8 mouse cellular contexts compared by ENCODE assay signal in genomic region chrX:12153141-12154095, GRCm38 (mm10). TPM values are rescaled to one million over a fixed set of nuclear protein-coding genes. Genes with fewer than 3 reads are reported as not detected.
DNase-seq lines count a peak whose midpoint lies in the region; ATAC-seq and TF ChIP-seq lines count a peak whose summit lies in the region.

No protein-coding gene starts in this region.

- peaks cover 99% of the 10 kb centered on the region for H3K27me3 ChIP-seq in forebrain, embryonic 10.5 days (ENCODE audit: poor library complexity, severe bottlenecking)
- H3K27me3 ChIP-seq in forebrain, embryonic 16.5 days (replicated peaks; ENCODE audit: control insufficient read depth, insufficient read depth, low read length), result peaks cover 12% of the 10 kb centered on the region
- H3K27me3 ChIP-seq in spleen, adult 2 months (ENCODE audit: control insufficient read depth, insufficient read depth, low read length), result no peaks in the 10 kb centered on the region
- H3K27me3 ChIP-seq in liver, embryonic 13.5 days, result peaks cover 97% of the 10 kb centered on the region

- H3K9me3 ChIP-seq in forebrain, embryonic 10.5 days, result no peaks in the 10 kb centered on the region
- no peaks in the 10 kb centered on the region for H3K9me3 ChIP-seq in forebrain, embryonic 16.5 days (ENCODE audit: control insufficient read depth, low read length)
- H3K9me3 ChIP-seq in liver, embryonic 13.5 days (replicated peaks), result no peaks in the 10 kb centered on the region

- H3K36me3 ChIP-seq in forebrain, embryonic 10.5 days (replicated peaks), result no peaks in the 10 kb centered on the region
- no peaks in the 10 kb centered on the region for H3K36me3 ChIP-seq in forebrain, embryonic 16.5 days (ENCODE audit: control insufficient read depth, insufficient read depth)
- no peaks in the 10 kb centered on the region for H3K36me3 ChIP-seq in spleen, adult 2 months (ENCODE audit: control insufficient read depth, insufficient read depth, low read length)
- H3K36me3 ChIP-seq in liver, embryonic 13.5 days, result no peaks in the 10 kb centered on the region

- H3K9ac ChIP-seq in forebrain, embryonic 16.5 days (replicated peaks; ENCODE audit: low read depth, low read length), result no peak overlapping the region
- H3K9ac ChIP-seq in liver, embryonic 13.5 days, result no peak overlapping the region

- no peak for TF ChIP-seq CTCF in spleen, adult 2 months (IDR thresholded peaks at IDR 0.05; ENCODE audit: extremely low read depth, insufficient read depth, insufficient read length, insufficient replicate concordance)

- H3K4me2 ChIP-seq in forebrain, embryonic 16.5 days (ENCODE audit: low read length), result no peak overlapping the region
- H3K4me2 ChIP-seq in liver, embryonic 13.5 days, result peak overlapping the region; percentile 67

- 5% methylated on average over 31 of the region's 31 CpGs for WGBS in forebrain, embryonic 10.5 days
- WGBS in forebrain, embryonic 16.5 days, result 20% methylated on average over 31 of the region's 31 CpGs
- 18% methylated on average over 31 of the region's 31 CpGs for WGBS in spleen, adult 2 months
- 9% methylated on average over 31 of the region's 31 CpGs for WGBS in liver, embryonic 13.5 days (ENCODE audit: insufficient replicate concordance)

- H3K27ac ChIP-seq in forebrain, embryonic 10.5 days, result peak overlapping the region; percentile 58; the same call in 1 of the 2 replicates
- no peak overlapping the region for H3K27ac ChIP-seq in forebrain, embryonic 16.5 days (ENCODE audit: low read length)
- peak overlapping the region; percentile 47 for H3K27ac ChIP-seq in spleen, adult 2 months (ENCODE audit: insufficient read depth, low read length)
- H3K27ac ChIP-seq in liver, embryonic 13.5 days, result no peak overlapping the region

- no peak for TF ChIP-seq POLR2A in spleen, adult 2 months (IDR thresholded peaks at IDR 0.05; ENCODE audit: low read depth, low read length)

- peak; percentile 49 for DNase-seq in forebrain, embryonic 10.5 days (ENCODE audit: extremely low spot score, low spot score)
- peak in 1 of 2 experiments; percentile 34 for DNase-seq in spleen, adult 2 months (ENCODE audit: low read depth in 1 of 2, low spot score in 2 of 2)
- DNase-seq in spleen, adult 12 weeks (ENCODE audit: low spot score), result no peak
- no peak for DNase-seq in liver, embryonic 13.5 days
- DNase-seq in thymus, postnatal 36 days, result peak; percentile 52 to 57
- DNase-seq in frontal cortex, postnatal 10 days (ENCODE audit: low spot score in 2 of 2), result no peak
- DNase-seq in cerebellum, postnatal 4 days (ENCODE audit: low spot score in 2 of 2), result no peak

- peak overlapping the region; percentile 16; the same call in 1 of the 2 replicates for H3K4me3 ChIP-seq in forebrain, embryonic 10.5 days
- no peak overlapping the region for H3K4me3 ChIP-seq in forebrain, embryonic 16.5 days (replicated peaks; ENCODE audit: low read length)
- H3K4me3 ChIP-seq in spleen, adult 2 months (ENCODE audit: extremely low read depth, insufficient read depth, insufficient read length), result no peak overlapping the region
- no peak overlapping the region for H3K4me3 ChIP-seq in liver, embryonic 13.5 days (replicated peaks)

- no peak for ATAC-seq in forebrain, embryonic 16.5 days
- ATAC-seq in liver, embryonic 13.5 days (ENCODE audit: low read depth), result no peak

- peaks cover 83% of the 10 kb centered on the region for H3K4me1 ChIP-seq in forebrain, embryonic 10.5 days
- peaks cover 29% of the 10 kb centered on the region for H3K4me1 ChIP-seq in forebrain, embryonic 16.5 days (replicated peaks; ENCODE audit: control insufficient read depth, insufficient read depth, low read length)
- H3K4me1 ChIP-seq in spleen, adult 2 months (ENCODE audit: control insufficient read depth, insufficient read depth, insufficient read length), result peaks cover 11% of the 10 kb centered on the region
- H3K4me1 ChIP-seq in liver, embryonic 13.5 days (replicated peaks), result peaks cover 25% of the 10 kb centered on the region

RNA-seq across cellular contexts. Expression of gene Bcor, which starts 6.7 kb away (rescaled TPM):
- polyA plus RNA-seq in forebrain, embryonic 10.5 days (2016; fragmentation: Nextera tagmentation; extraction: Ambion mirVana), result 18.0 and 18.9 TPM in 2 replicates
- polyA plus RNA-seq in forebrain, embryonic 16.5 days (2015; fragmentation: Nextera tagmentation; extraction: Ambion mirVana), result 17.4 and 18.1 TPM in 2 replicates
- 12.8 and 15.6 TPM in 2 replicates for polyA plus RNA-seq in spleen, adult 2 months (2012; rRNA removed)
- 3.8 and 4.2 TPM in 2 replicates for polyA plus RNA-seq in liver, embryonic 13.5 days (2015; fragmentation: Nextera tagmentation; extraction: Ambion mirVana)

Comparison
In these comparisons a context has a peak if more than half of its experiments do, and no peak if none do; other contexts are left out.
1. H3K27ac ChIP-seq: peak in forebrain, embryonic 10.5 days (single experiment) and spleen, adult 2 months (single experiment); none in forebrain, embryonic 16.5 days (single experiment) and liver, embryonic 13.5 days (single experiment).
2. DNase-seq: peak in forebrain, embryonic 10.5 days (single experiment) and thymus, postnatal 36 days (2 of 2); none in spleen, adult 12 weeks (single experiment), liver, embryonic 13.5 days (single experiment), frontal cortex, postnatal 10 days (0 of 2) and cerebellum, postnatal 4 days (0 of 2).